Mouse (Mus musculus) heart, embryonic 10.5 days (tissue): ENCODE results near the gene 1700012P22Rik. TPM values are rescaled to one million over a fixed set of nuclear protein-coding genes. Genes with fewer than 3 reads are reported as not detected.

Source experiments
- DNase-seq: peaks from one replicate; pipeline ENCODE4 v3.0.0-alpha.2; 2017; ENCODE audit warnings: low spot score
- H3K27ac ChIP-seq: fragments of 300-500 bp; sonication (generic); 2 replicates; pipeline ENCODE4 v1.5.1; 2016; ENCODE audit warnings: mild to moderate bottlenecking
- H3K27me3 ChIP-seq: fragments of 300-500 bp; sonication (generic); 2 replicates; pipeline ENCODE4 v1.6.1; 2016; ENCODE audit warnings: mild to moderate bottlenecking; ENCODE audit not compliant: poor library complexity, insufficient read depth, severe bottlenecking
- H3K36me3 ChIP-seq: fragments of 300-500 bp; sonication (generic); 2 replicates; pipeline ENCODE4 v1.6.1; 2016; ENCODE audit warnings: mild to moderate bottlenecking, moderate library complexity
- H3K4me1 ChIP-seq: fragments of 300-500 bp; sonication (generic); 2 replicates; pipeline ENCODE4 v1.6.1; 2016; ENCODE audit warnings: mild to moderate bottlenecking
- H3K4me3 ChIP-seq: fragments of 300-500 bp; sonication (generic); 2 replicates; pipeline ENCODE4 v1.5.1; 2016; ENCODE audit warnings: mild to moderate bottlenecking, moderate library complexity
- H3K9me3 ChIP-seq: fragments of 300-500 bp; sonication (generic); 2 replicates; pipeline ENCODE4 v1.6.1; 2016; ENCODE audit warnings: mild to moderate bottlenecking, moderate library complexity
- WGBS: fragments of 180-500 bp; shearing (Covaris S2); methylation state at CpG from one replicate; pipeline ENCODE4 v1.1.7; 2016; 5-methylcytosine and 5-hydroxymethylcytosine counted together
- polyA plus RNA-seq: library from polyadenylated mRNA; unstranded; fragments of >200 nt; fragmentation: Nextera tagmentation; extraction: Ambion mirVana; gene quantifications from 2 replicates; pipeline ENCODE4 v1.2.1, GENCODE M21; 2016

Gene 1700012P22Rik
- polyA plus RNA-seq, 1 experiment from 2014 or later: not detected

DNA sequence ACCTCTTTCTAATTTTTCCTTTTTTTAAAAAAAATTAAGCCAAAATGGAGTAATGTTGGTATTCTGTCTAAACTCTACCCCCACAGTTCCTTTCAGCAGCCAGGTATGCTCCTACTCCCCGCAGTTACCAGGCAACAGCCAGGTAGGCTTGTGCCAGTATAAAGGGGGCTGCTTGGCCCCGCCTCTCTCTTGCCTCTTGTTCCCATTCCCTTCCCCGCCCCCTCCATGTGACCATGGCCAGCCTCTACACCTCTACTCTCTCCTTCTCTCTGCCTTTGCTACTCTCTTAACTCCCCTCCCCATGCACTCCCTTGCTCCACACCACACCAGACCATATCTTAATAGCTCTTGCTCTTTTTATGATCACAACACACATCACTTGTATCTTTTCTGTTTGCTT is 32.3 kb downstream of the 1700012P22Rik start:
- Histone ChIP-seq H3K36me3 (no peaks in the 10 kb centered on the region), H3K4me3 (no peak overlapping the region), H3K9me3 (no peaks in the 10 kb centered on the region), H3K27me3 (no peaks in the 10 kb centered on the region), H3K27ac (no peak overlapping the region), H3K4me1 (no peaks in the 10 kb centered on the region)
- DNase-seq: no peak
- WGBS: 52% methylated on average over 3 of the region's 3 CpGs

GRCm38 (mm10) chr4:144404456-144405086 is 34.0 kb downstream of the 1700012P22Rik start:
- DNase-seq: peak; percentile 90
- H3K36me3 ChIP-seq: no peaks in the 10 kb centered on the region
- H3K4me1 ChIP-seq: no peaks in the 10 kb centered on the region
- H3K27ac ChIP-seq: peak overlapping the region; percentile 86
- peak overlapping the region; percentile 61 for H3K4me3 ChIP-seq
- H3K27me3 ChIP-seq: no peaks in the 10 kb centered on the region
- WGBS: 5% methylated on average over 16 of the region's 17 CpGs
- H3K9me3 ChIP-seq: no peaks in the 10 kb centered on the region

DNA sequence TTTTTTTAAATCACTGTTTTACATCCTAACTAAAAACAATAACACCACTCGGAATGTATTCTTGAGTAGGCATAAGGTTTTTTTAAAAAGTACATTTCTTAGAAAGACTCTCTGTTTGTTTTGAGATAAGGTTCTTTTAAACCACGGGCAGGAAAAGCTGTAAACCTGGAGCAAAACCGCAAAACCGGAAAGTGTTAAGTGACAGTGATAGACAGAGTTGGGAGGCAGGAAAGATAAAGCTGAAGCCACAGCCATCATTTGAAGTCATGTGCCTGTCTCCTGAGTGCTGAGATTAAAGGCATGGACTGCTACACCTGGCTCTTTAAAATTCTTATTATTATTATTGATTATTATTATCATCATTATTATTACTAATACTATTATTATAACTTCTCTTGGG is 35.9 kb downstream of the 1700012P22Rik start:
- Histone ChIP-seq H3K27me3 (no peaks in the 10 kb centered on the region), H3K4me1 (no peaks in the 10 kb centered on the region), H3K9me3 (no peaks in the 10 kb centered on the region), H3K27ac (no peak overlapping the region), H3K4me3 (no peak overlapping the region), H3K36me3 (no peaks in the 10 kb centered on the region)
- WGBS: 13% methylated on average over 4 of the region's 4 CpGs
- DNase-seq: no peak

GRCm38 (mm10) chr4:144396316-144396715 is 42.3 kb downstream of the 1700012P22Rik start:
- H3K4me3 ChIP-seq: no peak overlapping the region
- H3K27ac ChIP-seq: no peak overlapping the region
- H3K36me3 ChIP-seq: no peaks in the 10 kb centered on the region
- H3K4me1 ChIP-seq: no peaks in the 10 kb centered on the region
- 26% methylated on average over 3 of the region's 3 CpGs for WGBS
- no peaks in the 10 kb centered on the region for H3K27me3 ChIP-seq
- H3K9me3 ChIP-seq: no peaks in the 10 kb centered on the region
- DNase-seq: no peak

GRCm38 (mm10) chr4:144377911-144378310 is 60.7 kb downstream of the 1700012P22Rik start, which contains the start of gene Pramef20:
Gene Pramef20 (minus strand): TSS chr4:144377933.
- H3K27ac ChIP-seq: no peak within 1 kb of the TSS
- no peaks in the 10 kb centered on the region for H3K27me3 ChIP-seq
- no peaks in the 10 kb centered on the region for H3K9me3 ChIP-seq
- 44% methylated on average over 2 of the region's 2 CpGs for WGBS
- H3K36me3 ChIP-seq: no peaks in the 10 kb centered on the region
- no peak within 1 kb of the TSS for H3K4me3 ChIP-seq
- DNase-seq: peak; percentile 67
- H3K4me1 ChIP-seq: no peaks in the 10 kb centered on the region

Other genes starting within 250 kb of the 1700012P22Rik start
- gene Oog2, start 248.1 kb downstream of the 1700012P22Rik start, polyA plus RNA-seq: not detected in 2 replicates
- gene C87977, start 225.5 kb downstream of the 1700012P22Rik start, polyA plus RNA-seq: not detected in 2 replicates
- gene Pramel5, start 158.3 kb downstream of the 1700012P22Rik start, polyA plus RNA-seq: not detected in 2 replicates
- gene Gm13128, start 108.5 kb downstream of the 1700012P22Rik start, polyA plus RNA-seq: not detected in 2 replicates
- not detected in 2 replicates for gene Gm13119, start 80.8 kb downstream of the 1700012P22Rik start, polyA plus RNA-seq
- not detected in 2 replicates for gene Pramef20, start 60.8 kb downstream of the 1700012P22Rik start, polyA plus RNA-seq
- gene Pramef12, start 30.3 kb downstream of the 1700012P22Rik start, polyA plus RNA-seq: 0.43 TPM in 1 of 2 replicates, not detected in the other
- not detected in 2 replicates for gene Gm9944, start 14.5 kb upstream of the 1700012P22Rik start, polyA plus RNA-seq
- not detected in 2 replicates for gene Aadacl3, start 25.0 kb upstream of the 1700012P22Rik start, polyA plus RNA-seq
- gene 9430007A20Rik, start 81.0 kb upstream of the 1700012P22Rik start, polyA plus RNA-seq: not detected in 2 replicates
- gene Gm13124, start 126.4 kb upstream of the 1700012P22Rik start, polyA plus RNA-seq: not detected in 2 replicates
- not detected in 2 replicates for gene Aadacl4, start 174.9 kb upstream of the 1700012P22Rik start, polyA plus RNA-seq
- gene Gm436, start 247.6 kb upstream of the 1700012P22Rik start, polyA plus RNA-seq: not detected in 2 replicates